Mouse (Mus musculus): ENCODE results near the gene Inka2. TPM values are rescaled to one million over a fixed set of nuclear protein-coding genes. Genes with fewer than 3 reads are reported as not detected.

Gene Inka2
- polyA plus RNA-seq, 1 experiment from 2014 or later: 2.7 TPM

- Histone ChIP-seq H3K36me3 (no peaks in the 10 kb centered on the region), H3K9ac (no peak overlapping the region), H3K4me3 (no peak overlapping the region), H3K27me3 (no peaks in the 10 kb centered on the region), H3K27ac (no peak overlapping the region), H3K4me1 (replicated peaks) (peaks cover 30% of the 10 kb centered on the region), H3K9me3 (replicated peaks) (no peaks in the 10 kb centered on the region), H3K4me2 (no peak overlapping the region)
- no peak for ATAC-seq (replicated peaks; ENCODE audit: insufficient number of reproducible peaks, insufficient read depth, low FRiP score, low read depth)
- 31% methylated on average over 8 of the region's 8 CpGs for WGBS
These were observed 9.9 kb downstream of the Inka2 start for GRCm38 (mm10) chr3:105714091-105714819.

- Histone ChIP-seq H3K4me3 (no peak overlapping the region), H3K9ac (no peak overlapping the region), H3K36me3 (no peaks in the 10 kb centered on the region), H3K27ac (no peak overlapping the region), H3K27me3 (no peaks in the 10 kb centered on the region), H3K4me1 (replicated peaks) (peaks cover 30% of the 10 kb centered on the region), H3K9me3 (replicated peaks) (no peaks in the 10 kb centered on the region), H3K4me2 (no peak overlapping the region)
- no peak for ATAC-seq (replicated peaks; ENCODE audit: insufficient number of reproducible peaks, insufficient read depth, low FRiP score, low read depth)
These were observed 10.4 kb downstream of the Inka2 start for GRCm38 (mm10) chr3:105714820-105715167.

GRCm38 (mm10) chr3:105716353-105717000 is 12.1 kb downstream of the Inka2 start:
- no peak for ATAC-seq (replicated peaks; ENCODE audit: insufficient number of reproducible peaks, insufficient read depth, low FRiP score, low read depth)
- 68% methylated on average over 18 of the region's 18 CpGs for WGBS
- Histone ChIP-seq H3K4me3 (no peak overlapping the region), H3K9ac (no peak overlapping the region), H3K27me3 (no peaks in the 10 kb centered on the region), H3K27ac (no peak overlapping the region), H3K9me3 (replicated peaks) (no peaks in the 10 kb centered on the region), H3K4me2 (no peak overlapping the region), H3K36me3 (no peaks in the 10 kb centered on the region), H3K4me1 (replicated peaks) (peaks cover 21% of the 10 kb centered on the region)

GRCm38 (mm10) chr3:105717856-105718555 is 13.6 kb downstream of the Inka2 start:
- H3K9me3 ChIP-seq (replicated peaks): no peaks in the 10 kb centered on the region
- H3K36me3 ChIP-seq: no peaks in the 10 kb centered on the region
- WGBS: 55% methylated on average over 11 of the region's 11 CpGs
- H3K9ac ChIP-seq: no peak overlapping the region
- no peak overlapping the region for H3K4me2 ChIP-seq
- H3K27ac ChIP-seq: no peak overlapping the region
- ATAC-seq (replicated peaks; ENCODE audit: insufficient number of reproducible peaks, insufficient read depth, low FRiP score, low read depth): no peak; the same call in 1 of the 2 replicates
- peaks cover 21% of the 10 kb centered on the region for H3K4me1 ChIP-seq (replicated peaks)
- no peak overlapping the region for H3K4me3 ChIP-seq
- no peaks in the 10 kb centered on the region for H3K27me3 ChIP-seq

GRCm38 (mm10) chr3:105718746-105719145 is 14.3 kb downstream of the Inka2 start:
- no peak overlapping the region for H3K4me3 ChIP-seq
- H3K4me2 ChIP-seq: no peak overlapping the region
- no peaks in the 10 kb centered on the region for H3K9me3 ChIP-seq (replicated peaks)
- 13% methylated on average over 4 of the region's 4 CpGs for WGBS
- H3K36me3 ChIP-seq: no peaks in the 10 kb centered on the region
- ATAC-seq (replicated peaks; ENCODE audit: insufficient number of reproducible peaks, insufficient read depth, low FRiP score, low read depth): no peak
- H3K27me3 ChIP-seq: no peaks in the 10 kb centered on the region
- H3K27ac ChIP-seq: no peak overlapping the region
- peaks cover 18% of the 10 kb centered on the region for H3K4me1 ChIP-seq (replicated peaks)
- H3K9ac ChIP-seq: no peak overlapping the region

- no peak overlapping the region for H3K9ac ChIP-seq
- no peak for ATAC-seq (replicated peaks; ENCODE audit: insufficient number of reproducible peaks, insufficient read depth, low FRiP score, low read depth)
- 73% methylated on average over 4 of the region's 4 CpGs for WGBS
- no peak overlapping the region for H3K27ac ChIP-seq
- H3K27me3 ChIP-seq: no peaks in the 10 kb centered on the region
- no peak overlapping the region for H3K4me3 ChIP-seq
- peaks cover 10% of the 10 kb centered on the region for H3K4me1 ChIP-seq (replicated peaks)
- no peak overlapping the region for H3K4me2 ChIP-seq
- no peaks in the 10 kb centered on the region for H3K36me3 ChIP-seq
- no peaks in the 10 kb centered on the region for H3K9me3 ChIP-seq (replicated peaks)
These were observed 15.6 kb downstream of the Inka2 start for GRCm38 (mm10) chr3:105719979-105720378.

- no peaks in the 10 kb centered on the region for H3K27me3 ChIP-seq
- ATAC-seq (replicated peaks; ENCODE audit: insufficient number of reproducible peaks, insufficient read depth, low FRiP score, low read depth): no peak
- H3K4me2 ChIP-seq: no peak overlapping the region
- no peak overlapping the region for H3K9ac ChIP-seq
- H3K9me3 ChIP-seq (replicated peaks): no peaks in the 10 kb centered on the region
- H3K4me1 ChIP-seq (replicated peaks): peaks cover 10% of the 10 kb centered on the region
- no peak overlapping the region for H3K27ac ChIP-seq
- 66% methylated on average over 4 of the region's 4 CpGs for WGBS
- no peaks in the 10 kb centered on the region for H3K36me3 ChIP-seq
- no peak overlapping the region for H3K4me3 ChIP-seq
These were observed 16.1 kb downstream of the Inka2 start for GRCm38 (mm10) chr3:105720514-105720913.

- H3K4me2 ChIP-seq: no peak overlapping the region
- WGBS: 63% methylated on average over 2 of the region's 2 CpGs
- H3K27me3 ChIP-seq: no peaks in the 10 kb centered on the region
- no peak overlapping the region for H3K9ac ChIP-seq
- no peaks in the 10 kb centered on the region for H3K9me3 ChIP-seq (replicated peaks)
- peaks cover 10% of the 10 kb centered on the region for H3K4me1 ChIP-seq (replicated peaks)
- ATAC-seq (replicated peaks; ENCODE audit: insufficient number of reproducible peaks, insufficient read depth, low FRiP score, low read depth): no peak
- no peaks in the 10 kb centered on the region for H3K36me3 ChIP-seq
- H3K27ac ChIP-seq: no peak overlapping the region
- no peak overlapping the region for H3K4me3 ChIP-seq
These were observed 17.3 kb downstream of the Inka2 start for GRCm38 (mm10) chr3:105721681-105722201.

GRCm38 (mm10) chr3:105722510-105722909 is 18.1 kb downstream of the Inka2 start:
- 81% methylated on average over 3 of the region's 3 CpGs for WGBS
- H3K27ac ChIP-seq: no peak overlapping the region
- H3K4me2 ChIP-seq: no peak overlapping the region
- ATAC-seq (replicated peaks; ENCODE audit: insufficient number of reproducible peaks, insufficient read depth, low FRiP score, low read depth): no peak
- H3K9ac ChIP-seq: no peak overlapping the region
- peaks cover 10% of the 10 kb centered on the region for H3K4me1 ChIP-seq (replicated peaks)
- H3K27me3 ChIP-seq: no peaks in the 10 kb centered on the region
- H3K4me3 ChIP-seq: no peak overlapping the region
- H3K9me3 ChIP-seq (replicated peaks): no peaks in the 10 kb centered on the region
- no peaks in the 10 kb centered on the region for H3K36me3 ChIP-seq

- Histone ChIP-seq H3K36me3 (peaks cover 5% of the 10 kb centered on the region), H3K9me3 (replicated peaks) (no peaks in the 10 kb centered on the region), H3K4me2 (no peak overlapping the region), H3K4me1 (replicated peaks) (no peaks in the 10 kb centered on the region; the same call in 1 of the 2 replicates), H3K9ac (no peak overlapping the region), H3K4me3 (no peak overlapping the region), H3K27me3 (no peaks in the 10 kb centered on the region), H3K27ac (no peak overlapping the region)
- WGBS: 2% methylated on average over 1 of the region's 1 CpGs
- no peak for ATAC-seq (replicated peaks; ENCODE audit: insufficient number of reproducible peaks, insufficient read depth, low FRiP score, low read depth)
These were observed 21.6 kb downstream of the Inka2 start for GRCm38 (mm10) chr3:105726037-105726436.

GRCm38 (mm10) chr3:105732360-105732759 is 28.0 kb downstream of the Inka2 start:
- peaks cover 25% of the 10 kb centered on the region for H3K36me3 ChIP-seq
- no peak overlapping the region for H3K4me3 ChIP-seq
- no peaks in the 10 kb centered on the region for H3K9me3 ChIP-seq (replicated peaks)
- no peaks in the 10 kb centered on the region for H3K27me3 ChIP-seq
- H3K4me1 ChIP-seq (replicated peaks): no peaks in the 10 kb centered on the region
- no peak for ATAC-seq (replicated peaks; ENCODE audit: insufficient number of reproducible peaks, insufficient read depth, low FRiP score, low read depth)
- H3K4me2 ChIP-seq: no peak overlapping the region
- WGBS: 88% methylated on average over 4 of the region's 4 CpGs
- no peak overlapping the region for H3K9ac ChIP-seq
- no peak overlapping the region for H3K27ac ChIP-seq
